17 mouse cellular contexts compared by ENCODE assay signal in genomic region chr8:86845875-86846274, GRCm38 (mm10).
"Had no signal": no experiment of that assay in that cellular context is flagged by ENCODE, and none has a peak within 500 bp of the region (broad histone marks: within the 10 kb centered on the region; RNA-seq: fewer than 3 reads in every experiment).

No protein-coding gene starts in this region.

- H3K27ac ChIP-seq: liver, embryonic 14.5 days; midbrain, embryonic 10.5 days; midbrain, embryonic 13.5 days; neural tube, embryonic 13.5 days; neural tube, embryonic 15.5 days had no signal

- ATAC-seq: midbrain, embryonic 13.5 days; midbrain, embryonic 16.5 days had no signal

- H3K4me3 ChIP-seq: midbrain, embryonic 10.5 days; midbrain, embryonic 13.5 days; myocyte; neural tube, embryonic 13.5 days; neural tube, embryonic 15.5 days had no signal

- DNase-seq: lung, adult 18-20 months; lung, embryonic 14.5 days; lung, postnatal 10 days; lung, postnatal 4 days; retina, postnatal 1 day; right cerebral cortex, adult 18-20 months; spleen, adult 18-20 months; thymus, adult 18-20 months; thymus, postnatal 14 days; thymus, postnatal 36 days had no signal
